Mouse (Mus musculus) adrenal gland, postnatal 25 days (tissue): Measurements from ENCODE around the gene Ugdh. TPM values are rescaled to one million over a fixed set of nuclear protein-coding genes. Genes with fewer than 3 reads are reported as not detected.
"Not testable (repeated sequence)": the region's sequence is repeated elsewhere in the genome, so short reads cannot be mapped to it uniquely, and the experiment has no call there.

Source experiments
- DNase-seq: peaks from one replicate; pipeline ENCODE4 v3.0.0; 2021; ENCODE audit warnings: mixed read lengths
- long read RNA-seq: library from polyadenylated mRNA; stranded (forward); transcript quantifications from one replicate; pipeline ENCODE4 v2.0.0, GENCODE M21; 2021
- total RNA-seq: library from RNA; stranded (reverse); gene quantifications from 2 replicates; pipeline ENCODE4 v1.2.3, GENCODE M21; 2021

Ugdh gene
- 73.1 and 77.1 TPM in 2 replicates for total RNA-seq
- long read RNA-seq, transcript Ugdh-201 (12 exons, 2,550 nt), result major isoform, 261 of 288 reads
- long read RNA-seq, partial matches to known transcripts, result 9 of 288 reads
- long read RNA-seq, other reads (novel, unspliced or antisense), result 18 of 288 reads

GRCm38 (mm10) chr5:65435806-65436561 is at the start of gene Ugdh:
Gene Ugdh (minus strand): TSS chr5:65435949.
- DNase-seq, result peak; percentile 97

GRCm38 (mm10) chr5:65482996-65483395 is 47.2 kb upstream of the Ugdh start:
- DNase-seq, result no peak

- no peak for DNase-seq
Observed at GRCm38 (mm10) chr5:65480511-65480910, 44.8 kb upstream of the Ugdh start.

GRCm38 (mm10) chr5:65479681-65480445 is 44.1 kb upstream of the Ugdh start:
- no peak for DNase-seq

GRCm38 (mm10) chr5:65478224-65478623 is 42.5 kb upstream of the Ugdh start:
- DNase-seq, result no peak

GRCm38 (mm10) chr5:65476739-65477138 is 41.0 kb upstream of the Ugdh start:
- not testable (repeated sequence) for DNase-seq

- no peak for DNase-seq
Observed at GRCm38 (mm10) chr5:65475806-65476205, 40.1 kb upstream of the Ugdh start.

GRCm38 (mm10) chr5:65469766-65470165 is 34.0 kb upstream of the Ugdh start:
- DNase-seq, result no peak

- no peak for DNase-seq
Observed at GRCm38 (mm10) chr5:65466911-65467310, 31.2 kb upstream of the Ugdh start.

GRCm38 (mm10) chr5:65460361-65460760 is 24.6 kb upstream of the Ugdh start:
- no peak for DNase-seq

GRCm38 (mm10) chr5:65459454-65459853 is 23.7 kb upstream of the Ugdh start:
- DNase-seq, result no peak

- no peak for DNase-seq
Observed at GRCm38 (mm10) chr5:65457846-65458245, 22.1 kb upstream of the Ugdh start.

GRCm38 (mm10) chr5:65457086-65457827 is 21.5 kb upstream of the Ugdh start:
- no peak for DNase-seq

- DNase-seq, result peak; percentile 23
Observed at GRCm38 (mm10) chr5:65454771-65455170, 19.0 kb upstream of the Ugdh start.

GRCm38 (mm10) chr5:65448941-65449340 is 13.2 kb upstream of the Ugdh start:
- no peak for DNase-seq

- no peak for DNase-seq
Observed at GRCm38 (mm10) chr5:65447826-65448225, 12.1 kb upstream of the Ugdh start.

- no peak for DNase-seq
Observed at GRCm38 (mm10) chr5:65446756-65447155, 11.0 kb upstream of the Ugdh start.

- no peak for DNase-seq
Observed at GRCm38 (mm10) chr5:65444981-65445380, 9.2 kb upstream of the Ugdh start.

- no peak for DNase-seq
Observed at GRCm38 (mm10) chr5:65438041-65438440, 2.3 kb upstream of the Ugdh start.

GRCm38 (mm10) chr5:65435363-65435805 is 365 bp downstream of the Ugdh start:
- no peak for DNase-seq

- no peak for DNase-seq
Observed at GRCm38 (mm10) chr5:65434471-65435362, 1.0 kb downstream of the Ugdh start.
